Mouse (Mus musculus) spleen, postnatal 0 days (tissue): ENCODE results near the gene Epn2. TPM values are rescaled to one million over a fixed set of nuclear protein-coding genes. Genes with fewer than 3 reads are reported as not detected.

Experiments used
- polyA plus RNA-seq: library from polyadenylated mRNA; unstranded; fragments of >200 nt; fragmentation: Nextera tagmentation; extraction: Ambion mirVana; gene quantifications from 2 replicates; pipeline ENCODE4 v1.2.1, GENCODE M21; 2015

Epn2 gene
- polyA plus RNA-seq, result 7.8 and 11.6 TPM in 2 replicates

GRCm38 (mm10) chr11:61578983-61579877 is at the start of gene Epn2:
TSS of gene Epn2 (minus strand) at chr11:61579687.

DNA sequence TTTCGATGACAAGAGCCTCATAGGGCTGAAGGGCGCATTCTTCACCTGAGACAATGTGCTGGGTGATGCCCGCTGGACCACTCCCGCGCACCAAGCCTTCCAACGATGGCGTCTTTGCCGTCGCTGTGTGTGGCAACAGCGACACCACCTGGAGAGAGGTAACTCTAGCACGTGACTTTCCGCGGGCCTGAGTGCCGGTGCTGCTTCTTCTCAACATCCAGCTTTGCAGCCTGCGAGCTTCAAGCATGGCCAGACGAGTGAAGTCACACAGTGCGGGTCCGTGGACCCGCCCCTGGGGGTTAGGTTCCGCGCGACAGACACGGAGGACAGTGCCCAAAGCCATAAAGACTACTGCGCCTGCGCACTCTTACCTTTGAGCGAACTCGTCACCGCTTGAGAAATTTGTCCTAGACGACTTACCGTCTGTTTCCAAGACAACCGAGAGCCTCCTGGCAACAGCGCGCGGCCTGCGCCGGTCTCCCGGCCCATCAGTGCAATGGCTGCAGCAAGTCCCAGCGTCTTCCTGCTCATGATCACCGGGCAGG is 74.7 kb downstream of the Epn2 start, which contains the start of gene B9d1:
TSS of gene B9d1 (plus strand) at position 432 of the 545 bp plus-strand sequence.

GRCm38 (mm10) chr11:61494129-61494997 is 85.1 kb downstream of the Epn2 start, which contains the start of gene Mapk7:
TSS of gene Mapk7 (minus strand) at chr11:61494406.

DNA sequence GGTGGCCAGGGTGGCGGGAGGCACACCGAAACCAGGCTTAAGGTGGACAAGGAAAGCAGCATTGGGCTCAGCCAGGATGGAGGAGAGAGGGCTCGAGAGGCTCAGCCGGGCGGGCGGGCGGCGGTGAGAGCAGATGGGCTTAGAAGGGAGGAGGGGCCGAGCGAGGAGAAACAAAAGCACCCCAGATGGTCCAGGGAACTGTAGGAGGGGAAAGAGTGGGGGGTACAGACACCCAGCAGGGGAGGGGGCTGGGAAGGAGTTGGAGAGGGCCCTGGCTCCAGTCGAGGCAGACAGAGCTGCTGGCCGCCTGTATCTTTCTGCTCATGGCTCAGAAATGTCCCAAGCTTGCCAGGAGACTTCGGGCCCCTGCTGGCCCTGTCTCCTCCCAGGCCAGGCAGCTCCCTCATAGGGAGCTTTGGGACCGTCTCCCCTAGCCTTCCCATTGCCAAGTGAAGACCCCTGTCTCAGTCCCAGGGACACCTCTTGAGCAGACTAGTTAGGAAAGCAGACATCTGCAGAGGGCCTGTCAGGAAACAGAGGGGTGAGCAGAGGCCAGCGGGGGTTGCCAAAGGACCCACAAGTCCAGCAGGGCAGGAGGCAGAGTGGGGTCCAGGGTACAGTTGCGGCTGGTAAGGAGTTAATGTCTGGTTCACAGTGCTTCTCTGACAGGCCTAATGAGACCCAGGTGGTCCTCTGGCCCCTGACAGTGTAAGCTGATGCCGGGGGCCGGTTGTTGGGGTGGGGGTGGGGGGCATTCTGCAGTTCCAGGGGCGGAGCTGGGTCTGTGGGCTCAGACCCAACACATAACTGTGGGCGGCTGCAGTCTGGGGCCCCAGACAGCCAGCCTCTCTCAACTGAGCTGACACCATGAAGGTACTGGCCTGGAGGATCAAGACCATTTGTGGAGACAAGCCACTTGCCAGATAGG is 94.6 kb downstream of the Epn2 start, which contains the start of gene Mfap4:
TSS of gene Mfap4 (plus strand) at position 819 of the 928 bp plus-strand sequence.

Other genes with a start within 250 kb of the Epn2 start
- gene Slc47a2, start 236.8 kb downstream of the Epn2 start, polyA plus RNA-seq, result not detected in 2 replicates
- not detected in 2 replicates for gene Slc47a1, start 201.3 kb downstream of the Epn2 start, polyA plus RNA-seq
- 0.13 and 0.22 TPM in 2 replicates for gene Rnf112, start 125.6 kb downstream of the Epn2 start, polyA plus RNA-seq
- gene Mfap4, start 94.3 kb downstream of the Epn2 start, polyA plus RNA-seq, result 57.8 and 76.4 TPM in 2 replicates
- 12.6 and 15.2 TPM in 2 replicates for gene Mapk7, start 85.3 kb downstream of the Epn2 start, polyA plus RNA-seq
- gene B9d1, start 74.5 kb downstream of the Epn2 start, polyA plus RNA-seq, result 3.7 and 4.8 TPM in 2 replicates
- 16.0 and 22.0 TPM in 2 replicates for gene Grap, start 73.6 kb upstream of the Epn2 start, polyA plus RNA-seq
- gene Fam83g, start 104.4 kb upstream of the Epn2 start, polyA plus RNA-seq, result 6.5 and 7.5 TPM in 2 replicates
- gene Slc5a10, start 141.1 kb upstream of the Epn2 start, polyA plus RNA-seq, result not detected in 2 replicates
- 10.6 and 11.6 TPM in 2 replicates for gene Prpsap2, start 182.4 kb upstream of the Epn2 start, polyA plus RNA-seq